Mouse (Mus musculus): Measurements from ENCODE around the gene Parp6. TPM values are rescaled to one million over a fixed set of nuclear protein-coding genes. Genes with fewer than 3 reads are reported as not detected.

The Parp6 gene
- total and polyA plus RNA-seq, 3 experiments = 4.4 to 5.7 (median 4.6) TPM

GRCm38 (mm10) chr9:59691635-59692094, 74.6 kb downstream of the Parp6 start:
- no peaks in the 10 kb centered on the region for H3K9me3 ChIP-seq (replicated peaks; ENCODE audit: low read length)
- no peak overlapping the region for H3K4me2 ChIP-seq (ENCODE audit: insufficient read depth, low read depth, poor library complexity, severe bottlenecking)
- no peaks in the 10 kb centered on the region for H3K36me3 ChIP-seq (replicated peaks in 1 of 2; ENCODE audit: control insufficient read depth in 1 of 2, insufficient read depth in 1 of 2, low read length in 1 of 2)
- TF ChIP-seq MYC (IDR thresholded peaks at IDR 0.05; ENCODE audit: low read depth, low read length) (no peak), ELF1 (IDR thresholded peaks at IDR 0.05; ENCODE audit: low read depth, low read length) (no peak), ZMIZ1 (IDR thresholded peaks at IDR 0.05; ENCODE audit: low read depth, low read length) (no peak), SIN3A (IDR thresholded peaks at IDR 0.05; ENCODE audit: low read length) (no peak)
- dilution Hi-C loops (cut with MboI; ENCODE audit: extremely low pct_ligation_motif_present, extremely low pct_unique_long_range_greater_than_20kb, low sequenced_read_pairs) = no loop called here
- H3K27ac ChIP-seq (ENCODE audit: insufficient read depth, low read depth) = no peak overlapping the region
- no peak overlapping the region for H3K4me3 ChIP-seq (replicated peaks in 1 of 3; ENCODE audit: low read depth in 2 of 3, low read length in 2 of 3, poor library complexity in 1 of 3)
- no peak for DNase-seq (ENCODE audit: extremely low read depth)
- no peak overlapping the region for H3K9ac ChIP-seq (ENCODE audit: insufficient read depth, low read depth)
- H3K79me2 ChIP-seq (replicated peaks; ENCODE audit: control insufficient read depth, extremely low read depth, insufficient read depth, poor library complexity, severe bottlenecking) = no peaks in the 10 kb centered on the region
- in situ Hi-C loops (cut with MboI; ENCODE audit: low pct_ligation_motif_present, low pct_unique_long_range_greater_than_20kb, low sequenced_read_pairs) = no loop called here
- no peaks in the 10 kb centered on the region for H3K4me1 ChIP-seq (ENCODE audit: control insufficient read depth in 1 of 2, insufficient read depth in 2 of 2)
- H3K27me3 ChIP-seq (replicated peaks) = peaks cover 2% of the 10 kb centered on the region

GRCm38 (mm10) chr9:59692145-59692544, 75.1 kb downstream of the Parp6 start:
- Histone ChIP-seq H3K27me3 (replicated peaks) (peaks cover 5% of the 10 kb centered on the region), H3K27ac (ENCODE audit: insufficient read depth, low read depth) (no peak overlapping the region), H3K9ac (ENCODE audit: insufficient read depth, low read depth) (no peak overlapping the region), H3K79me2 (replicated peaks; ENCODE audit: control insufficient read depth, extremely low read depth, insufficient read depth, poor library complexity, severe bottlenecking) (no peaks in the 10 kb centered on the region), H3K9me3 (replicated peaks; ENCODE audit: low read length) (no peaks in the 10 kb centered on the region), H3K4me3 (replicated peaks in 1 of 3; ENCODE audit: low read depth in 2 of 3, low read length in 2 of 3, poor library complexity in 1 of 3) (no peak overlapping the region), H3K4me1 (ENCODE audit: control insufficient read depth in 1 of 2, insufficient read depth in 2 of 2) (no peaks in the 10 kb centered on the region), H3K4me2 (ENCODE audit: insufficient read depth, low read depth, poor library complexity, severe bottlenecking) (no peak overlapping the region), H3K36me3 (replicated peaks in 1 of 2; ENCODE audit: control insufficient read depth in 1 of 2, insufficient read depth in 1 of 2, low read length in 1 of 2) (no peaks in the 10 kb centered on the region)
- dilution Hi-C loops (cut with MboI; ENCODE audit: extremely low pct_ligation_motif_present, extremely low pct_unique_long_range_greater_than_20kb, low sequenced_read_pairs) = no loop called here
- TF ChIP-seq MAFK (IDR thresholded peaks at IDR 0.05; ENCODE audit: insufficient replicate concordance, low read length) (no peak), JUN (IDR thresholded peaks at IDR 0.05; ENCODE audit: insufficient read depth, low read depth, low read length) (no peak)
- in situ Hi-C loops (cut with MboI; ENCODE audit: low pct_ligation_motif_present, low pct_unique_long_range_greater_than_20kb, low sequenced_read_pairs) = no loop called here
- no peak for DNase-seq (ENCODE audit: extremely low read depth)

DNA sequence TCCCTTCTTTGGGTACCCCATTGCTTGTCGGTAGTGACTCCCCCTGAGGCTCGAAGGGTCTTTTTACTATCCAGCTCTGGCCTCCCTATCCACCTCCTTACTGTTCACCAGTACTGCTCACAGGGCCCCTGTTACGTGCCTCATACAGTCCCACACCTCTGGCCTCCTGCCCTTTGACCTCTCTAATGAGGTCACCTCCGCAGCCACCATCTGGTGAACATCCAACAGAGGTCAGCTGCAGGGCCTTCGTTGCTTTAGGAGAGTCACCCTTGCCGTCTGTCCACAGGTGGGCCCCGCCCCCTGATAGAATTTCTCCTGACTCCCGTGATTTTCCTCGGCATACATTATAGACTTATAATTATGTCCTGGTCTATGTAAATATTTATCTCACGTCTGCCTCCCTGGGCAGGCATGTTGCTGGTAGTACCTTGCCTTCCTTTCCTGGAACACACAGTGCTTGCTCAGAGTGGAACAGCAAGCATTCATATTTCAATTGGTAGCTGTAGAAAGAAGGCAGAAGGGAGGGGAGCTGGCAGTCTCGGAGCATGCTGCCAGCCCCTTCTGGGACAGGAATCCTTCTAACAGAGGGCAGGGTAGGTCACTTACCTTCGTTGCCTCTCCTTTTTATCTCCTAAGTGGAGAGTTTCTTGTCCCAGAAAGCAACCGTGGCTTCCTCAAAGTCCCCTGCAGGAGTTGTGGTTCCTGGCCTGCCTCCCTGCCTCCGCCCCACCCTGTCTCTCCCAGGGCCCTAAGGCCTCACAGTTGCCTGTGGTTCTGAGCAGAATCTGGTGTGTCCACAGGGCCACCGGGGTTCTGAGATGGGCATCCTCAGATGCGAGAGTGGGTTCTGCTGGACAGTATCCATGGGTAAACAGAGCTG, 77.7 kb downstream of the Parp6 start:
- Histone ChIP-seq H3K36me3 (replicated peaks in 1 of 2; ENCODE audit: control insufficient read depth in 1 of 2, insufficient read depth in 1 of 2, low read length in 1 of 2) (no peaks in the 10 kb centered on the region), H3K9ac (ENCODE audit: insufficient read depth, low read depth) (no peak overlapping the region), H3K79me2 (replicated peaks; ENCODE audit: control insufficient read depth, extremely low read depth, insufficient read depth, poor library complexity, severe bottlenecking) (no peaks in the 10 kb centered on the region), H3K27ac (ENCODE audit: insufficient read depth, low read depth) (no peak overlapping the region), H3K4me1 (ENCODE audit: control insufficient read depth in 1 of 2, insufficient read depth in 2 of 2) (no peaks in the 10 kb centered on the region), H3K27me3 (replicated peaks) (peaks cover 8% of the 10 kb centered on the region), H3K4me2 (ENCODE audit: insufficient read depth, low read depth, poor library complexity, severe bottlenecking) (no peak overlapping the region), H3K4me3 (replicated peaks in 1 of 3; ENCODE audit: low read depth in 2 of 3, low read length in 2 of 3, poor library complexity in 1 of 3) (no peak overlapping the region), H3K9me3 (replicated peaks; ENCODE audit: low read length) (no peaks in the 10 kb centered on the region)
- TF ChIP-seq MEF2A (IDR thresholded peaks at IDR 0.05; ENCODE audit: borderline replicate concordance, low read depth, low read length) = no peak
- no peak for TF ChIP-seq POLR2A (IDR thresholded peaks at IDR 0.05; ENCODE audit: low read depth, low read length)
- in situ Hi-C loops (cut with MboI; ENCODE audit: low pct_ligation_motif_present, low pct_unique_long_range_greater_than_20kb, low sequenced_read_pairs) = no loop called here
- no peak for DNase-seq (ENCODE audit: extremely low read depth)
- dilution Hi-C loops (cut with MboI; ENCODE audit: extremely low pct_ligation_motif_present, extremely low pct_unique_long_range_greater_than_20kb, low sequenced_read_pairs) = no loop called here

Data from CH12.LX (cell line).